Mouse (Mus musculus) liver, embryonic 14.5 days (tissue): ENCODE measurements around the gene Tra2b.

Experiments
- CTCF ChIP-seq: IDR thresholded peaks from 2 replicates; pipeline ENCODE4 v1.5.1; 2016; ENCODE audit warnings: antibody characterized with exemption, low read depth, control low read depth
- EP300 ChIP-seq: IDR thresholded peaks from 2 replicates; pipeline ENCODE4 v1.6.1; 2016; ENCODE audit warnings: antibody characterized with exemption, low read depth

DNA sequence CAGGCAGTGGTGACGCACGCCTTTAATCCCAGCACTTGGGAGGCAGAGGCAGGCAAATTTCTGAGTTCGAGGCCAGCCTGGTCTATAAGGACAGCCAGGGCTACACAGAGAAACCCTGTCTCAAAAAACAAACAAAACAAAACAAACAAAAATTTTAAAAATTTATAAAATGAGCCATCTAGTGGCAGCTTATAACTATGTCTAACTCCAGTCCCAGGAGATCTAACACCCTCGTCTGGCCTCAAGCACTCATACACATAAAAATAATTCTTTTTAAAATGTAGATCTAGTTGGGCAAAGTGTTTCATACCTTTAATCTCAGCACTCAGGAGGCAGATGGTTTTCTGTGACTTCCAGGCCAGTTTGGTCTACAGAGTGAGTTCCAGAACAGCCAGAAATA is 26.6 kb upstream of the Tra2b start:
- TF ChIP-seq CTCF (no peak), EP300 (no peak)
